Mouse (Mus musculus): ENCODE data around the gene Ormdl2. TPM values are rescaled to one million over a fixed set of nuclear protein-coding genes. Genes with fewer than 3 reads are reported as not detected.
"Not testable (repeated sequence)": the region's sequence is repeated elsewhere in the genome, so short reads cannot be mapped to it uniquely, and the experiment has no call there.

Ormdl2 gene
- total and polyA plus RNA-seq, 2 experiments from 2014 or later = 11.1 to 15.6 TPM

DNA sequence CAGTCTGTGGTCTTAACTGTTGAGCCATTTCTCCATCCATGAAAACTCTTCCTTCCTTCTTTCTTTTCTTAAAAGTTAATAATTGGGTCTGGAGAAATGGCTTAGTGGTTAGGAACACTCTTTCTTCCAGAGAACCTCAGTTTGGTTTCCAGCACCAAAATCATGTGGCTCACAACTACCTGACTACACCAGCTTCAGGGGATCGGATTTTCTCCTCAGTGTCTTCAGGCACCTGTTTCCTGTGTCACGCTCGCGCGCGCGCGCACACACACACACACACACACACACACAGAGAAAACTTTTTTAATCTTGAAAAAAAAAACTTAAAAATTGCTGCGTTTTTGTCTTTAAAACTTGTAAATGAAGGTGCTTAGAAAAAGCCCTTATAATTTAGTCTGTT, 2.4 kb upstream of the Ormdl2 start:
- Histone ChIP-seq H3K4me1 (ENCODE audit: insufficient read depth, low read length) (peaks cover 5% of the 10 kb centered on the region; the same call in 1 of the 2 replicates), H3K4me2 (ENCODE audit: low read depth, low read length, poor library complexity, severe bottlenecking) (no peak overlapping the region), H3K27me3 (ENCODE audit: insufficient read depth, low read length) (no peaks in the 10 kb centered on the region), H3K4me3 (ENCODE audit: low read depth, low read length) (no peak overlapping the region), H3K27ac (ENCODE audit: low read depth, low read length) (no peak overlapping the region), H3K9ac (replicated peaks; ENCODE audit: low read length, poor library complexity, severe bottlenecking) (no peak overlapping the region), H3K9me3 (ENCODE audit: low read length) (no peaks in the 10 kb centered on the region), H3K36me3 (ENCODE audit: insufficient read depth, low read length) (peaks cover 8% of the 10 kb centered on the region; the same call in 1 of the 2 replicates)
- ATAC-seq (ENCODE audit: low FRiP score) = no peak
- 99% methylated on average over 9 of the region's 9 CpGs for WGBS
- no peak for DNase-seq (ENCODE audit: low spot score)
- no peak for TF ChIP-seq CTCF (IDR thresholded peaks at IDR 0.05)

DNA sequence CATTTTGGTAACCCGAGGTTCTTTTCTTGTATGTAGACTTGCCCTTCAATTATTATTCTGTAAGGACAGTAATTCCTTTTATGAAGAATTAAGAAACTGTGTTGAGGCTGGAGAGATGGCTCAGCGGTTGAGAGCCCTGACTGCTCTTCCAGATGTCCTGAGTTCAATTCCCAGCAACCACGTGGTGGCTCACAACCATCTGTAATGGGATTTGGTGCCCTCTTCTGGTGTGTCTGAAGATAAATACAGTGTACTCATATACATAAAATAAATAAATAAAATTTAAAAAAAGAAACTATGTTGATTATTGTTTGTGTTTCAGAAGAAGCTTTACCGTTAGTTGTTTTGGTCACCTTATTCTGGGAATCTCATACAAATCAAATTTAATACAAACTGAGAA, 1.6 kb upstream of the Ormdl2 start:
- not testable (repeated sequence) for ATAC-seq (ENCODE audit: low FRiP score); H3K36me3 ChIP-seq (ENCODE audit: insufficient read depth, low read length); H3K9me3 ChIP-seq (ENCODE audit: low read length); H3K27ac ChIP-seq (ENCODE audit: low read depth, low read length); H3K9ac ChIP-seq (replicated peaks; ENCODE audit: low read length, poor library complexity, severe bottlenecking); H3K27me3 ChIP-seq (ENCODE audit: insufficient read depth, low read length); H3K4me3 ChIP-seq (ENCODE audit: low read depth, low read length); DNase-seq (ENCODE audit: low spot score); H3K4me1 ChIP-seq (ENCODE audit: insufficient read depth, low read length)
- 0 out of 2 replicates have a peak, but pooled peaks have one; percentile 5 for TF ChIP-seq CTCF (IDR thresholded peaks at IDR 0.05)
- WGBS = 83% methylated on average over 4 of the region's 4 CpGs
- peak overlapping the region; percentile 73; the same call in 1 of the 2 replicates for H3K4me2 ChIP-seq (ENCODE audit: low read depth, low read length, poor library complexity, severe bottlenecking)

DNA sequence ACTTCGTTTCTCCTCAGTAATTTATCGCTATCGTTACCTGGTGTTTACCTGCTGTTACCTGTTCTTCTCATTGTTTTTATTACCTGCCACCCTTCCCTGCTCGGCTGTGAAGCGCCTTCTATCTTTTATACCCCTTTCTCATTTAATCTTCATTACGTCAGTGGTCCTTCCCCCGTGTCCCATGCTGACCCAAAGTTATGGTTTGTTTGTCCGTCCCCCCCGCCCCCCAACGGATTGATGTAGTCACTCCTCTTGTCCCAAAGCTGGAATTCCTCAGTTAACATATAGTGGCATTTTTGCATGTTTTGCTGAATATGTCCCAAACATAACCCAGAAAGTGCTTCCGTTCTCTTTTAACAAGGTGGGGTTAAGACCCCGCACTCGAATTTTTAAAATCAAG, 690 bp upstream of the Ormdl2 start:
- Histone ChIP-seq H3K9ac (replicated peaks; ENCODE audit: low read length, poor library complexity, severe bottlenecking) (peak overlapping the region; percentile 65), H3K4me2 (ENCODE audit: low read depth, low read length, poor library complexity, severe bottlenecking) (peak overlapping the region; percentile 73), H3K36me3 (ENCODE audit: insufficient read depth, low read length) (peaks cover 18% of the 10 kb centered on the region), H3K4me3 (ENCODE audit: low read depth, low read length) (peak overlapping the region; percentile 79), H3K27ac (ENCODE audit: low read depth, low read length) (peak overlapping the region; percentile 69), H3K4me1 (ENCODE audit: insufficient read depth, low read length) (peaks cover 5% of the 10 kb centered on the region; the same call in 1 of the 2 replicates), H3K9me3 (ENCODE audit: low read length) (no peaks in the 10 kb centered on the region), H3K27me3 (ENCODE audit: insufficient read depth, low read length) (no peaks in the 10 kb centered on the region)
- DNase-seq (ENCODE audit: low spot score) (no peak), ATAC-seq (ENCODE audit: low FRiP score) (no peak)
- no peak for TF ChIP-seq CTCF (IDR thresholded peaks at IDR 0.05)
- 6% methylated on average over 13 of the region's 13 CpGs for WGBS

DNA sequence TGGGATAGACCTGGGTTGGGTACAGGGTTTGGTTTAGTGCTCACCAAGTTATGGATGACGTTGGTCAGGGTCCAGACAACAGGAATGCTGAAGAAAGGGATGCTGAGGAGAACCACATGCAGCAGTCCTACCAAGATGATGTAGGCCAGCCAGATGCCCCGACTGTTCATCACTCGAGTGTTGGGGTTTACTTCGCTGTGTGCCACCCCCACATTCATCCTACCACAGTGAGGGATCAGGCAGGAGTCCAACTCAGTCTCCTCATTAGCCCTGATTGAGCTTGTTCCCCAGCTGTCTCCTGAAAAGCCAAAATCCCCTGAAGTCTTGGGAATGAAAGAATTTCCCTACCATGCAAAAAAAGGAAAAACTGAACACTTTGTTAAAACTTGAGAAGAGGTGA, 1.2 kb downstream of the Ormdl2 start:
- no peak for TF ChIP-seq CTCF (IDR thresholded peaks at IDR 0.05)
- peaks cover 22% of the 10 kb centered on the region for H3K36me3 ChIP-seq (ENCODE audit: insufficient read depth, low read length)
- no peak for ATAC-seq (ENCODE audit: low FRiP score)
- 92% methylated on average over 4 of the region's 4 CpGs for WGBS
- H3K27me3 ChIP-seq (ENCODE audit: insufficient read depth, low read length) = no peaks in the 10 kb centered on the region
- H3K4me2 ChIP-seq (ENCODE audit: low read depth, low read length, poor library complexity, severe bottlenecking) = no peak overlapping the region
- no peak overlapping the region for H3K27ac ChIP-seq (ENCODE audit: low read depth, low read length)
- DNase-seq (ENCODE audit: low spot score) = no peak
- H3K4me3 ChIP-seq (ENCODE audit: low read depth, low read length) = no peak overlapping the region
- no peak overlapping the region for H3K9ac ChIP-seq (replicated peaks; ENCODE audit: low read length, poor library complexity, severe bottlenecking)
- H3K9me3 ChIP-seq (ENCODE audit: low read length) = no peaks in the 10 kb centered on the region
- peaks cover 5% of the 10 kb centered on the region; the same call in 1 of the 2 replicates for H3K4me1 ChIP-seq (ENCODE audit: insufficient read depth, low read length)

DNA sequence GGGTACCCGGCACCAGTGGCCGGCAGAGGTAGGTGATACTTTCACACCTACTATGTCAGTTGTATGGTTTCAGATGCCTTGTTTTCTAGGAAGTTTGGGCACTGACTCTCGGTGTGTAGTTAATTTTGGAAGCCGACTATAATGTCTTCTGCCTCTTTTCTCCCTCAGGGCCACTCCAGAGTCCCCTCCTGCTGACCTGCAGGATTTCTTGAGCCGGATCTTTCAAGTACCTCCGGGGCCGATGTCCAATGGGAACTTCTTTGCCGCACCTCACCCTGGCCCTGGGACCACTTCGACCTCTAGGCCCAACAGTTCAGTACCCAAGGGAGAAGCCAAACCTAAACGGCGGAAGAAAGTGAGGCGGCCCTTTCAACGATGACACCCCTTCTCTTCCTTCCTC, 4.4 kb downstream of the Ormdl2 start, which contains the start of gene Sarnp:
Gene Sarnp, plus strand, starts transcription at position 301 of the 400 bp plus-strand sequence.
- 94% methylated on average over 13 of the region's 13 CpGs for WGBS
- Histone ChIP-seq H3K27ac (ENCODE audit: low read depth, low read length) (no peak within 1 kb of the TSS), H3K9ac (replicated peaks; ENCODE audit: low read length, poor library complexity, severe bottlenecking) (no peak within 1 kb of the TSS), H3K9me3 (ENCODE audit: low read length) (no peaks in the 10 kb centered on the region), H3K4me2 (ENCODE audit: low read depth, low read length, poor library complexity, severe bottlenecking) (no peak within 1 kb of the TSS), H3K36me3 (ENCODE audit: insufficient read depth, low read length) (peaks cover 28% of the 10 kb centered on the region), H3K4me1 (ENCODE audit: insufficient read depth, low read length) (no peaks in the 10 kb centered on the region), H3K4me3 (ENCODE audit: low read depth, low read length) (no peak within 1 kb of the TSS), H3K27me3 (ENCODE audit: insufficient read depth, low read length) (no peaks in the 10 kb centered on the region)
- DNase-seq (ENCODE audit: low spot score) = no peak
- no peak for TF ChIP-seq CTCF (IDR thresholded peaks at IDR 0.05)
- ATAC-seq (ENCODE audit: low FRiP score) = no peak

DNA sequence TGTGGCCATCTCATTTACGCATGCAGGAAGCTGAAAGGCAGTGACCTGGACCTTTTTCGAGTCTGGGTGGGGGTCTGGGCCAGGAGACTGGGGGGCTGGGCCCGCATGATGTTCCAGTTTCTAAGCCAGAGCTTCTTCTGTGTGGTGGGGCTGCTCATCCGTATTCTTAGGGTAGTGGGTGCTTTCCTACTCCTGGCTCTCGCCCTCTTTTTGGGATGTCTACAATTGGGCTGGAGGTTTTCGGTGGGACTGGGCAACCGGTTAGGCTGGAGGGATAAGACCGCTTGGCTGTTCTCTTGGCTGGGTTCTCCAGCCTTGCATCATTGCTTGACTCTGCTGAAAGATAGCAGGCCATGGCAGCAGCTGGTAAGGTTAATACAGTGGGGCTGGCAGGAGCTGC, 14.4 kb downstream of the Ormdl2 start:
- TF ChIP-seq CTCF (IDR thresholded peaks at IDR 0.05) = no peak
- Histone ChIP-seq H3K4me1 (ENCODE audit: insufficient read depth, low read length) (peaks cover 30% of the 10 kb centered on the region), H3K27ac (ENCODE audit: low read depth, low read length) (no peak overlapping the region), H3K27me3 (ENCODE audit: insufficient read depth, low read length) (no peaks in the 10 kb centered on the region), H3K36me3 (ENCODE audit: insufficient read depth, low read length) (peaks cover 9% of the 10 kb centered on the region; the same call in 1 of the 2 replicates), H3K9me3 (ENCODE audit: low read length) (no peaks in the 10 kb centered on the region), H3K4me2 (ENCODE audit: low read depth, low read length, poor library complexity, severe bottlenecking) (peak overlapping the region; percentile 77), H3K9ac (replicated peaks; ENCODE audit: low read length, poor library complexity, severe bottlenecking) (peak overlapping the region; percentile 44; the same call in 1 of the 2 replicates), H3K4me3 (ENCODE audit: low read depth, low read length) (peak overlapping the region; percentile 14)
- 91% methylated on average over 8 of the region's 8 CpGs for WGBS
- no peak for DNase-seq (ENCODE audit: low spot score)
- no peak for ATAC-seq (ENCODE audit: low FRiP score)

All from midbrain, postnatal 0 days (tissue).